Mouse (Mus musculus): ENCODE results near the gene Gm10197.

GRCm38 (mm10) chr19:53409663-53410307 is 38.2 kb upstream of the Gm10197 start:
- no peak for TF ChIP-seq CTCF (IDR thresholded peaks at IDR 0.05; ENCODE audit: borderline replicate concordance, insufficient read depth, low read depth, low read length)
- no peak for TF ChIP-seq POLR2A (IDR thresholded peaks at IDR 0.05; ENCODE audit: borderline replicate concordance, insufficient read depth, low read length)

All from cerebellum, adult 2 months (tissue).